Mouse (Mus musculus) granulocyte monocyte progenitor cell, adult 5-6 weeks (primary cell): ENCODE data around the gene Cttn. TPM values are rescaled to one million over a fixed set of nuclear protein-coding genes. Genes with fewer than 3 reads are reported as not detected.

ENCODE experiments used
- ATAC-seq: replicated peaks from 2 replicates; pipeline ENCODE4 v1.8.0; 2016; ENCODE audit warnings: mild to moderate bottlenecking, moderate TSS enrichment, inconsistent platforms; ENCODE audit not compliant: poor library complexity, severe bottlenecking
- total RNA-seq, 2 experiments: library from RNA; stranded (forward) in 1 of 2; stranded (reverse) in 1 of 2; fragments of 200-712, 200-1000 nt in 1 of 2; fragments of >200 nt in 1 of 2; fragmentation: Nextera tagmentation in 1 of 2; gene quantifications; 2 replicates each; pipeline ENCODE4 v1.2.3; 2014 to 2017

Gene Cttn
- total RNA-seq, 2 experiments from 2014 or later: 1.5 to 6.8 TPM

GRCm38 (mm10) chr7:144407675-144408074, 63.1 kb downstream of the Cttn start:
- ATAC-seq: no peak

GRCm38 (mm10) chr7:144402492-144402891, 68.3 kb downstream of the Cttn start:
- no peak for ATAC-seq

GRCm38 (mm10) chr7:144391727-144392126, 79.1 kb downstream of the Cttn start:
- ATAC-seq: no peak

- no peak for ATAC-seq
These were observed 80.1 kb downstream of the Cttn start for GRCm38 (mm10) chr7:144390676-144391075.

GRCm38 (mm10) chr7:144389704-144390103, 81.1 kb downstream of the Cttn start:
- ATAC-seq: no peak

GRCm38 (mm10) chr7:144387537-144387936, 83.3 kb downstream of the Cttn start:
- ATAC-seq: no peak

Other genes starting within 250 kb of the Cttn start
- gene Ppfia1, start 82.7 kb upstream of the Cttn start, total RNA-seq (2014; fragmentation: Nextera tagmentation): 29.4 and 31.4 TPM in 2 replicates
- gene Ppfia1, start 82.7 kb upstream of the Cttn start, total RNA-seq (2017): 35.4 and 39.8 TPM in 2 replicates
- gene Fadd, start 111.5 kb upstream of the Cttn start, total RNA-seq (2014; fragmentation: Nextera tagmentation): 8.3 and 13.2 TPM in 2 replicates
- gene Fadd, start 111.5 kb upstream of the Cttn start, total RNA-seq (2017): 6.7 and 8.1 TPM in 2 replicates